Mouse (Mus musculus) CH12F3 (cell line): ENCODE results near the gene Rpl34.

Experiments
- in situ Hi-C: fragments of 300-500 bp; cut with MboI; formaldehyde crosslinking; loops from 2 replicates; pipeline ENCODE4 v1.14.3; 2020; ENCODE audit warnings: low sequenced_read_pairs

Gene Rpl34

DNA sequence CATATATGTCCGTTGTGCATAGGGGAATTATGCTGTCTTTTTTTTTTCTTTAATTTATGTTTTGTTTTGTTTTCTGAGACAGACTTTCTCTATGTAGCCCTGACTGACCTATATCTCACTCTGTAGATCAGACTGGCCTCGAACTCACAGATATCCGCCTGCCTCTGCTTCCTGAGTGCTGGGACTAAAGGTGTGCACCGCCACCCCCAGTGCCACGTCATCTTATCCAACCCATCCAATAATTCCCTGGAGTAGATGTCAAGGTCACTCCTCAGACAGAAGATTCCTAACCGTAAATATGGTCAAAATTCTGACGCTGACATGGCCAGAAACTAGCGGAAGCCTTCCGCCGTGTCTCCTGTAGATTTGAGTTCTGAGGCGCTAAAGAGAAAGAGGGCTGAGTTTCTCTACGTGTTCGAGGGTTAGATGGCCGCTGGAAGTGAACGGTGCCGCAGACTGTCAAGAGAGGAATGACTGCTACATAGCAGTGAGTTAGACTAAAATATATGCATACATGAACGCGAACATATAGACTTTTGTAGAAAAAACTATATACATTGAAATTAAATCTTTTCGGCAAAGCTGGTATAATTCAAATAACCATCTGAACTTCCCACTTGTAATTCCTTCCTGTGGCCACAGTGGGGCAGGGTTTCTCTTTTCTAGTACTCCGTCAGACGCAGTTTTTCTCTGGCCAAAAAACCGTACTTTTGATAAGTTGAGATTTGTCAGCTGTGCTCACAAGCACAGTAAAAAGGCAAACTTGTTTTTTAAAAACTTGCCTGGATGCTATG lies 15.2 kb downstream of the Rpl34 start:
- in situ Hi-C loops = loop anchor here (10.0 kb wide), 1 partner anchor 520 kb away; no protein-coding TSS in a partner anchor

DNA sequence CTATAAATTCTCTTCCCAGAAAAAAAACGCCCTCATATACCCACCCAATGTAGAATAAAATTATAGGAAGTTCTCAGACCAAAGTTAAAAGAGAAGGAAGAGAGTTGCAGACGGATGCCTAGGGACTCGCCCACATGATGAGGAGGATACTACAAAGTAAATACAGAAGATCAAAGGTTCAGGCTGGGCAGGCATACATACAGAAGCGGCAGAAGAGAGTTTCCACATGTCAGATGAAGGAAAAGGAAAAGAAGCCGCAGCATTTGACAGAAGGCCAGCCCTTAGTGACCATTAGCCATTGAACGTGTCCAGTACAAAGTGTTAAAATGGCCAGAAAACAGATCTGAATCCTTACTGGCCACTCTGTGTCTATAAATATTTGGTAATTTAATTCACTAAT lies 17.3 kb downstream of the Rpl34 start:
- in situ Hi-C loops = loop anchor here (10.0 kb wide), 1 partner anchor 522 kb away; no protein-coding TSS in a partner anchor

GRCm38 (mm10) chr3:130710103-130710502 lies 20.1 kb downstream of the Rpl34 start:
- in situ Hi-C loops = loop anchor here (10.0 kb wide), 1 partner anchor 525 kb away; no protein-coding TSS in a partner anchor

DNA sequence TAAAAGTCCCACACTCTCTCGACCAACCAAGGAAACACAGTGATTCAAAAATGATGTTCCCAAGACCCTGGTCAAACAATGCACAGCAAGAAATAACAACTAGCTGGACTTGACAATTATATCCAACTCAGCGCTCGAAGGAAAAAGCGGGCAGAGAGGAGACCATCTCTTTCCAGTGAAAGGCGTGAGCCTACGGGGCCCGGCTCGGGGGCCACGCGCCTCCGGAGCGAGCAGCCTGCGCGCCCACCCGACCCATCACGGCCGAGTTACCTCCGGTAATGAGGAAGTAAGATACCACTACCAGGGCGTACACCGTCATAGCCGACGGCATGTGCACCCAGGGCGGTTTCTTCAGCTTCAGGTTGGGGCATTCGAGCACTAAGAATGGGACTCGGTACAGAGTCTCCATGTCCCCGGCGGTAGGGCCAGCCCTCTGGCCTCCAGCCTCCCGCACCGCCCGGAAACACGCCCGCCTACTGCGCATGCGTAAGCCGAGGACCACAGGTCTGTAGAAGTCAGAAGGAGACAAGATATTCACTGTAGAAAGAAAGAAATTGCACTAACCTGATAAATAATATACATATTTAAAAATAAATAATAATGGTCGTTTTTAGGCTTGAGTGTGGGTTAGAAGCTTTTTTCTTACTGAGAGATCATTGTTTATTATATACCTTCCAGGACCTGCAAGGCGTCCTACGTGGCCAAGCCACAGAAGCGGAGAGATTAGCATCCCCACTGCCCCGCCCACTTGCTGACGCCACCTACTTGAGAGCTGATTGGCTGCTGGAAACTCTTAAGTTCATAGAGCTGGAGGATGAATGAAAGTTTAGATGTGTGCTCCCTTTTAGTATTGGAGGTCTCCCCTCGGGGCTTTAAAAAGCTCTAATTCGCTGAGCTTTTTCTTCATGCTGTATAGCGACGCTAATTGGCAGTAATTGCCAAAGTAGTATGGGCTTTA lies 21.0 kb downstream of the Rpl34 start, which contains the start of gene Ostc:
Gene Ostc (minus strand): TSS at position 478 of the 958 bp plus-strand sequence.
- in situ Hi-C loops = no loop called here

GRCm38 (mm10) chr3:130708529-130708928 lies 21.7 kb downstream of the Rpl34 start:
- in situ Hi-C loops = no loop called here

DNA sequence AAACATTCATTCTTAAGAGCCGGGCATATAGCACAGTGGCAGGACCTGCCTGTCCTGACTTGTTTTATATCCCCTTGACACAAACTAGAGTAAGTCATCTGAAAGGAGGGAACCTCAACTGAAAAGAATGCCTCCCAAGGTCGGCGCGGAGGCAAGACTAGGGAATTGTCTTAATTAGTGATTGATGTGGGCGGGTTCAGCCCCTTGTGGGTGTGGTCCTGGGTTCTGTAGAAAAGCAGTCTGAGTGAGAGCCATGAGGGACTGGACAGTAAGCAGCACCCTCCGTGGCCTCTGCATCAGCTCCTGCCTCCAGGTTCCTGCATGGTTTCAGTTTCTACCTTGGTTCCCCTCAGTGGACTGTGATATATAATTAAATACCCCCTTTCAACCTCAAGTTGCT lies 27.9 kb downstream of the Rpl34 start:
- in situ Hi-C loops = no loop called here

- in situ Hi-C loops = no loop called here
Measured at GRCm38 (mm10) chr3:130697622-130698021, 32.6 kb downstream of the Rpl34 start.

- in situ Hi-C loops = loop anchor here (5.0 kb wide), 1 partner anchor 597 kb away; no protein-coding TSS in a partner anchor
Measured at GRCm38 (mm10) chr3:130694705-130695104, 35.5 kb downstream of the Rpl34 start.

DNA sequence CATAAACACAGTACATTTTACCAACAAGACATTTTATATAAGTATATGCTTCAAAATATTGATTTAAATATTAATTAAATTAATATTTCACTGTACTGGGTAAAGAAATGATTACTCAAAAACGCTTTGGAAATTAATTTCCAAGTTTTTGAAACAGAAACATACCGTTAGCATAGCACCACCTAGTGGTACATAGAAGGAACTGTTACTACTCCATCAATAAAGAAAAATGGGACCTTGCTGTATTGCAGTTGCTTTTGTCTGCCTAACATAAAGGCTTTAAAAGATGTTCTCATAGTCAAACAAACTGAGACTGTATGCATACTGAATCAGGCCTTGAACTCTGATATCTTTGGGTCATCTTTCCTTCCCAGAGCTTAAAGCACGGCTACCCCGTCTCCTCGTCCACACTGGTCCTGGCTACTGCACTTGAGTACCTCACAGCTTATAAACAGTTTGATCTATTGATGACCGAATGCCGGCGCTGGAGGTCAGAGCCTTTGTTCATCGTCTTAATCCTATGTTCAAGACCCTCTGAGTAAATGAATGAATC lies 36.1 kb downstream of the Rpl34 start:
- in situ Hi-C loops = loop anchor here (5.0 kb wide), 1 partner anchor 597 kb away; no protein-coding TSS in a partner anchor

DNA sequence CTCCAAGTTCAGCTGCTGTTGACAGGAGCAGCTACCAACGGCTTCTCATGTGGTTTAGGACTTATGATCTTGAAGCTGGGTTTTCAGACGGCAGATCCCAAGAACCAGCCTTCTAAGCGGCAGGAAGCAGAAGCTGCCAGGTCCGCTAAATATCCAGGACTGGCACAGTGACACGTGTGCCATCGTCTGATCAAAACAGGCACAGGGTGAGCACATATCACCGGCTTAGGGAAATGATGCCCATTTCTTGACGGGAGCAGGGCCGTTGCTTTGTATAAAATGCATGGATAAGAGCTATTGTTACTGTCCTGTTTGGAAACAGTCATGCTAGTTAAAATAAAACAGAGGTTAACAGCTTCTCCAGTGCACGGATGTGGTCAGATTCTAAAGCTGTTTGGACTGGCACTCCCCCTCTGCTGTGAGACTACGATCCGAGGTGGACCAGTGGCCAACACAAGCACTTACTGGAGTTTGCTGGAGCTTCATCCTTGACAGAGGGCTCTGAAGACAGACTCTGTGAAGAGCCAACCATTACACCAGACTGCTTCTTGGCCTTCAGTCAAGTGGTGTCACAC lies 38.5 kb downstream of the Rpl34 start:
- in situ Hi-C loops = loop anchor here (5.0 kb wide), 1 partner anchor 594 kb away; no protein-coding TSS in a partner anchor

GRCm38 (mm10) chr3:130690834-130691595 lies 39.2 kb downstream of the Rpl34 start:
- in situ Hi-C loops = loop anchor here (5.0 kb wide), 1 partner anchor 594 kb away; no protein-coding TSS in a partner anchor

GRCm38 (mm10) chr3:130689630-130690029 lies 40.6 kb downstream of the Rpl34 start:
- in situ Hi-C loops = loop anchor here (5.0 kb wide), 1 partner anchor 592 kb away; no protein-coding TSS in a partner anchor

DNA sequence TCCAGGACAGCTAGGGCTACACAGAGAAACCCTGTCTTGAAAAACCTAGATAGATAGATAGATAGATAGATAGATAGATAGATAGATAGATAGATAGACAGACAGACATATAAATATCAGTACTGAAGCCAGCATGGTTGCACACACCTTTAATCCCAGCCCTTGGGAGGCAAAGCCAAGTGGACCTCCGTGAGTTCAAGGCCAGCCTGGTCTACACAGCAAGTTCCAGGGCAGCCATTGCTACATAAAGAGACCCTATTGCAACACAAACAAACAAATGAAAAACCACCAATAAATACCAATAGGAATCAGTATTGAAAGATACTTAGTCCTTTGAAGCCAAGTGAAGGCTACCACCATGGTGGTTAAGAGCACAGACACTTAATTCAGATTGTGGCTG lies 43.1 kb downstream of the Rpl34 start:
- in situ Hi-C loops = no loop called here

GRCm38 (mm10) chr3:130685014-130685366 lies 45.2 kb downstream of the Rpl34 start:
- in situ Hi-C loops = no loop called here

DNA sequence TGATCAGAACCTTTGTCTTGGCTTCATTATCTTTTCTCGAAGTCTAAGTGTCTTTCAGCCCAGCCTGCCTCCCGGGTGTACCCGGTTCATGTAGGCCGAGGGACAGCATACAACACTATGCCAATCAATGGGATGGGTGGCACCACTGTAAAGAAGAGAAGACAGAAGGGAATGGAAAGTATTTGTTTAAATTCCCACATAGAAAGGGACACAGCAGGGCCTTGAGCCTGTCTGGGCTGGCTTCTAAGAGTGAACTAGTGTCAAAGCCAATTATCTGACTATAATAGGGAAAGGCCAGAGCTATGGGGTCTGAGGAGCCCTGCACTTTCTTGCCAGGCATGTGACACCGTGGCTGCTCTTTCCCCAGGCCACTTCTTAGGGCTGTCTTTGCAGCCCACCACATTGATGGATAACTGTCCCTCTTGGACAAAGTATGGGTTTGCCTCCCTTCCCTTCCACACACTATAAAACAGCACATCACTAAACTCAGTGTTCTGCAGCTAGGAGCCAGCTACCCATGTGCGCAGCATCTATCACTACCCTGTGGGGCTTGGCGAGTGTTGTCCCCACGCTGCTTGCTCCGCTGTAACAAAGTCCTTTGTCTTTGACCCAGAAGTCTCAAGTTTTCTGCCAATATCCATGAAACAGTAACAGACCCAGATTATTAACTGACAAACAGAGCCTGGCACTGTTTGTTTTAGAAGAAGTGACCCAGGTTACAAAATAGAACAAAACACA lies 45.8 kb downstream of the Rpl34 start:
- in situ Hi-C loops = no loop called here

- in situ Hi-C loops = no loop called here
Measured at GRCm38 (mm10) chr3:130683836-130684235, 46.4 kb downstream of the Rpl34 start.

DNA sequence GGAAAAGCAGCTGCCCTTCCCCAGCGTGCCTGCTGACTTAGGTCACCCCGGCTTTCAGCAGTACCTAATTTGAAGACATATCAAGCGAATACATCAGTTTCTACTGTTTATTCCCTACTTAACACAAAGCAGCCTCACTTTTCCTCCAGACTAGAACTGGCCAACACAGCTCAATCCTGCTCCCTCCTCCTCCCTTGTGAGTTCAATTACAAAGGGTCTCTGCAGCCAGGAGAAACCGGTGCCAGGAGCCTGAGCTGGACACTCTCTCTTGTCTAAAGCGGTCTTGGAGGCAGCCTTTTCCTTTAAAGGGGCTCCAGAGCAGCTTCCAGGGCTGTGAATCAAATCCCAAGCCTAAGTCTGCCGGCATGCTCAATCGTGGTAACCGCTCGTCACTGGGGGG lies 48.0 kb downstream of the Rpl34 start:
- in situ Hi-C loops = no loop called here

DNA sequence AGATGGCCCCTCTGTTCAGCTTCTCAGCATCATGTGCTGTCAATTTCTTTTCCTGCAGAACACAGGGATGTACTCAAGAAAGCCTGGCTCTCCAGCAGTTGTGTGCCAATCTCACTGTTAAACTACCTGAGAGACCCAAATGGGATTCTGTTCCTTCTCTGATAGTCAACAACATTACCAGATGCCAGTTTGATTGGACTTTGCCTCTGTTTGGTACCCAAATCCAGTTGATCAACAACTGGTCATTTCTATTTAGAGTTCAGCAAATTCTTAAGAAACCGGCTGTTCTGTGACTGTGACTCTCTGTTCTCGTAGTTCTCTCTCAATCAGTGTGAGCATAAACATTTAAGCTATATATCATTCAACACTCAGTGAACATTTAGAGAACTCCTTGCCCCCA lies 49.0 kb downstream of the Rpl34 start:
- in situ Hi-C loops = no loop called here
